In the genomic region with DNA sequence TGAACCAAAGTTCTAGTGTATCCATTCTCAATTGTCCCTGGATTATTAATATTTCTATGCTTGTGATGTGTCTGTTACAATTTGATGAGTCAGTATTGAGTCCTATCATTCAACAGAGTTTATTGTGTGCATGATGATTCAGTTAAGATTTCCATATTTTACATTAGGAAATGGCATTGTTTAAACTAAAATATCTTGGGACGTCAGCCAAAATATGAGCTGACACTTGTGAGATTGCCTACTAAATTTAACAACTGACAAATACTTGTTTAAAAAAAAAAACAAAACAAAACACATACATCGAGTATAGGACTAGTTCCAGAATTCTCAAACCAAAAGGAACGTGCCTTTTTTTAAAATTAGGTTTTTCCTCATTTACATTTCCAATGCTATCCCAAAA, we compare ENCODE assay signal across 23 mouse cellular contexts.
DNase-seq lines count a peak whose midpoint lies in the region; ATAC-seq and TF ChIP-seq lines count a peak whose summit lies in the region.
"Had no signal": no experiment of that assay in that cellular context is flagged by ENCODE, and none has a peak within 500 bp of the region (broad histone marks: within the 10 kb centered on the region; RNA-seq: fewer than 3 reads in every experiment).

No protein-coding gene starts in this region.

- H3K36me3 ChIP-seq in lung, embryonic 14.5 days (ENCODE audit: insufficient read depth), result no peaks in the 10 kb centered on the region
- H3K36me3 ChIP-seq: G1E had no signal

- no peak for ATAC-seq in lung, embryonic 14.5 days (ENCODE audit: insufficient read depth)
- ATAC-seq: activated CD4-positive, CD25-positive, alpha-beta regulatory T cell, adult 4 months; CD4-positive, CD25-positive, alpha-beta regulatory T cell, adult 4 months; Patski had no signal

- no peak overlapping the region for H3K27ac ChIP-seq in lung, embryonic 14.5 days (ENCODE audit: low read depth)

- H3K4me3 ChIP-seq in lung, embryonic 14.5 days (ENCODE audit: low read depth, low read length), result no peak overlapping the region

- no peaks in the 10 kb centered on the region for H3K27me3 ChIP-seq in lung, embryonic 14.5 days (ENCODE audit: insufficient read depth, low read length)
- H3K27me3 ChIP-seq: CH12.LX, Patski had no signal

- 40% methylated on average over 3 of the region's 3 CpGs for WGBS in lung, embryonic 14.5 days

- no peak overlapping the region for H3K4me2 ChIP-seq in lung, embryonic 14.5 days

- H3K9me3 ChIP-seq in lung, embryonic 14.5 days (ENCODE audit: low read depth, low read length), result no peaks in the 10 kb centered on the region
- H3K9me3 ChIP-seq: G1E had no signal

- peak; percentile 73 for DNase-seq in lung, embryonic 14.5 days
- no peak for DNase-seq in lung, postnatal 36 days
- DNase-seq in 3T3-L1 (ENCODE audit: low read depth, low spot score), result peak; percentile 31
- DNase-seq in NIH3T3 (ENCODE audit: low read depth), result peak; percentile 68
- DNase-seq in ovary, adult 18-20 months (ENCODE audit: low spot score), result no peak
- DNase-seq in layer of hippocampus, adult 11-12 months (ENCODE audit: low spot score), result no peak
- DNase-seq: adrenal gland, adult 2 months; adrenal gland, adult 8-10 months; adrenal gland, postnatal 10 days; adrenal gland, postnatal 14 days; adrenal gland, postnatal 25 days; adrenal gland, postnatal 36 days; B cell, adult 2 months; cerebellum, adult 11 months; cerebellum, adult 11-12 months; cerebellum, adult 18-20 months; cerebellum, adult 2 months; cerebellum, adult 8-10 months had no signal

- H3K4me1 ChIP-seq in lung, embryonic 14.5 days (ENCODE audit: insufficient read depth), result no peaks in the 10 kb centered on the region

- no peak overlapping the region for H3K9ac ChIP-seq in lung, embryonic 14.5 days

- TF ChIP-seq CTCF in lung, embryonic 14.5 days (IDR thresholded peaks at IDR 0.05; ENCODE audit: low read depth), result no peak

Comparison
In these comparisons a context has a peak if more than half of its experiments do, and no peak if none do; other contexts are left out.
1. DNase-seq: peak in lung, embryonic 14.5 days (single experiment), 3T3-L1 (single experiment) and NIH3T3 (single experiment); none in lung, postnatal 36 days (single experiment), ovary, adult 18-20 months (single experiment) and layer of hippocampus, adult 11-12 months (single experiment).